Mouse (Mus musculus) kidney, adult 2 months (tissue): ENCODE results near the gene Ptprf.
A peak's percentile ranks its signal among the peaks of the same experiment; 100 is the strongest.

Source experiments
- CTCF ChIP-seq: fragments of 200-500 bp; conservative IDR thresholded peaks from 2 replicates; pipeline ENCODE4 v1.5.1; 2011; ENCODE audit warnings: low read depth, mild to moderate bottlenecking, control low read depth, low read length, moderate library complexity, mixed read lengths; ENCODE audit not compliant: insufficient read depth, insufficient read length
- POLR2A ChIP-seq: fragments of 200-500 bp; IDR thresholded peaks from one replicate; pipeline ENCODE4 v1.6.1; 2011; ENCODE audit warnings: low read depth, low read length, control low read depth

DNA sequence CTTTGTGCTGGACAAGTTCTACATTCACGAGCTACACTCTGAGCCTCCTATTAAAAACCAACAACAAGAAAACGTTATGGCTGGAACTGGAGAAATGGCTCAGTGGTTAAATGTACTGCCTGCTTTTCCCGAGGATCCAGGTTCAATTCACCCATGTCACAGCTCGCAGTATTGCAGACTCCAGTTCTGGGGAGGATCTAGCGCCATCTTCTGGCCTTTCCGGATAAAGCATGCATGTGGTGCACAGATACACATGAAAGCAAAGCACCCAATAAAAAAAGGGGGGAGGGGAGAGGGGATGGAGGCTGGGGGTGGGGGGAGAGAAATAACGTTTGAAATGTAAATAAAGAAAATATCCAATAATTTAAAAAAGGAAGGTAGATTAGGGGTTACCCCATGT, 45.5 kb upstream of the Ptprf start:
- no peak for TF ChIP-seq POLR2A
- TF ChIP-seq CTCF, result peak; percentile 73
